Mouse (Mus musculus) monocyte, adult 59 days (primary cell): Measurements from ENCODE around the gene Bahd1. TPM values are rescaled to one million over a fixed set of nuclear protein-coding genes. Genes with fewer than 3 reads are reported as not detected.

ENCODE experiments used
- total RNA-seq, 2 experiments: library from RNA; stranded (reverse); gene quantifications; one replicate each; pipeline ENCODE4 v1.2.4; 2023

The Bahd1 gene
- 10 to 100 TPM; 20.4 to 22.3 TPM for total RNA-seq

GRCm38 (mm10) chr2:118899981-118900825 is at the start of gene Bahd1:
TSS of gene Bahd1 (plus strand) at chr2:118900377.

GRCm38 (mm10) chr2:118861454-118862339 is 38.5 kb upstream of the Bahd1 start, which contains the start of gene Ivd:
TSS of gene Ivd (plus strand) at chr2:118861954.

GRCm38 (mm10) chr2:118926361-118926997 is 26.3 kb downstream of the Bahd1 start, which contains the start of gene Chst14:
TSS of gene Chst14 (plus strand) at chr2:118926496.

Other genes starting within 250 kb of the Bahd1 start
- gene Pak6, start 237.1 kb upstream of the Bahd1 start, total RNA-seq, result not detected
- gene Ankrd63, start 196.4 kb upstream of the Bahd1 start, total RNA-seq, result under 1 TPM; 0.09 to 0.26 TPM
- 10 to 100 TPM; 73.3 to 84.3 TPM for gene Plcb2, start 171.9 kb upstream of the Bahd1 start, total RNA-seq
- 10 to 100 TPM; 21.7 to 21.9 TPM for gene Inafm2, start 154.6 kb upstream of the Bahd1 start, total RNA-seq
- under 1 TPM; 0.52 to 0.81 TPM for gene Ccdc9b, start 137.7 kb upstream of the Bahd1 start, total RNA-seq
- gene Phgr1, start 127.6 kb upstream of the Bahd1 start, total RNA-seq, result not detected
- gene Disp2, start 120.7 kb upstream of the Bahd1 start, total RNA-seq, result not detected
- 1 to 10 TPM; 5.0 to 7.1 TPM for gene Knstrn, start 86.4 kb upstream of the Bahd1 start, total RNA-seq
- gene Ivd, start 38.4 kb upstream of the Bahd1 start, total RNA-seq, result 10 to 100 TPM; 30.6 to 44.1 TPM
- gene Chst14, start 26.1 kb downstream of the Bahd1 start, total RNA-seq, result 1 to 10 TPM; 7.0 to 8.8 TPM
- 10 to 100 TPM; 10.7 to 14.7 TPM for gene Ccdc32, start 129.0 kb downstream of the Bahd1 start, total RNA-seq
- 1 to 10 TPM; 3.9 to 5.4 TPM for gene Rpusd2, start 134.4 kb downstream of the Bahd1 start, total RNA-seq
- gene Knl1, start 146.7 kb downstream of the Bahd1 start, total RNA-seq, result 1 to 10 TPM; 1.4 to 2.3 TPM
- gene Rad51, start 212.4 kb downstream of the Bahd1 start, total RNA-seq, result under 1 TPM in 1 of 2 experiments, not detected in 1; 0.18 TPM